Mouse (Mus musculus): ENCODE measurements around the gene Kif1b. TPM values are rescaled to one million over a fixed set of nuclear protein-coding genes. Genes with fewer than 3 reads are reported as not detected.

Gene Kif1b
- total RNA-seq, 4 experiments from 2014 or later, result 136 to 190 (median 174) TPM

DNA sequence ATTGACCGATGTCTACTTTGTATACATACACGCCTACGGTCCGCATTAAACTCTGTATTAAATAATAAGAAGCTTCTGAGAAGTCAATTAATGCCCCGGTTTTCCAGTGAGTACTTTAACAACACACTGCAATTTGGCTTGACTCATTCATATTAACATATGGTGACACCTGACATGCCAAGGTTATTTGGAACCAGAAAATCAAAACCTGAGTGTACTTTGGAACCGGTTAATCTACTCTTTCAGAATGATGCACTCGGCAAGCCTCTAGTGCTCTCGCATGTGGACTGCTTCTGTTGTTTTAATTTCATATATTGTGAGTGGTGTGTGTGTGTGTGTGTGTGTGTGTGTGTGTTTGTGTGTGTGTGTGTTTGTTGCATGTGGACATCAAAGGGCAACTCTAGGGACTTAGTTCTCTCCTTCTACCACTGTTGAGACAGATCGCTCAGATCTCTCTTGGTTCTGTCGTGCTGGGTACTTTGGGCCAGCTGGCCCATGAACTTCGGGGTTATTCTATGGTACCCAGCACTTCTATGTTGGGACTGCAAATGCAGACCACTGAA, 6.9 kb upstream of the Kif1b start:
- no peak for DNase-seq

DNA sequence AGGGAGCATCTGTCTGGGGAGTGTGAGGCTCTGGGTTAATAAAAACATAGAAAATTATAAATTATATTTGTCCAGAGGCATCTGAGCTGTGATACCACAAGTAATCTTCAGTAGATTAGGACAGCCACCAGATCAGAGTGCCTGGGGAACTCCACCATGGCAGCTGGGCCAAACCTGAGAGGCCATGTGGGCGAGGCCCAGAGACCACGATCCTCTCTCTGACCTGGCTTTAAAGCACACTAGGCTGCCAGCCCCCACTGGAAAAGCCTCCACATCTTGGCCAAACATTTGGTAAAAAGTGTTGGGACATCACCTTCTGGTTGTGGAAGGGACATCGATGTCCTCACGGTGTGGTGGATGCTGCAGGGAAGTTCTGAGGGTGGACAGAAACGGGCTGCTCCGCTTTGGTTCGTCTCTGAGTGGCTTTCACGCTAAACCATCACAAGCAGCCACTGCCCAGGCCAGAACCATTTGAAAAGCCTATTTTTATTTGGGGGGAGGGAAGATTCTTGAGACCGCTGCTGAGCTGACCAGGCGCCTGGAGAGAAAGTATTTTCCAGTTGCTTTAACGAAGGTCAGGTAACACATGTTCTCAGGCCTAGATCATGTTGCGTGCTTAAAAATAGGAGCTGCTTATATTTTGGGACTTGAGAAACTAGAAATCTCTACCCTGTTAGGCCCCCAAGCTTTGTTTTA, 6.2 kb upstream of the Kif1b start:
- DNase-seq, result no peak

DNA sequence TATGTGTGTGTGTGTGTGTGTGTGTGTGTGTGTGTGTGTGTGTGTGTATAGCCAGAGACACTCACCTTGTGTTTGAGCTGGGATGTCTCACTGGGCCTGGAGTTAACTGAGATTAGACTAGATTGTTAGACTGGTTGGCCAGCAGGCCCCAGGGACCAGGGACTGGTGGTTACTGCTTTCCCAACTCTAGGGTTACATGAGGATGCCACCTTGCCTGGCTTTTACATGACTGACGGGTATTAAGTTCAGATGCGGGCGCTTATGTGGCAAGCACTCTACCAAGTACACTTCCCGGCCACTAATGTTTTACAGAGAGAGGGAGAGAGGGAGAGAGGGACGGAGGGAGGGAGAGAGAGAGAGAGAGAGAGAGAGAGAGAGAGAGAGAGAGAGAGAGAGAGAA, 4.5 kb upstream of the Kif1b start:
- DNase-seq, result no peak

DNA sequence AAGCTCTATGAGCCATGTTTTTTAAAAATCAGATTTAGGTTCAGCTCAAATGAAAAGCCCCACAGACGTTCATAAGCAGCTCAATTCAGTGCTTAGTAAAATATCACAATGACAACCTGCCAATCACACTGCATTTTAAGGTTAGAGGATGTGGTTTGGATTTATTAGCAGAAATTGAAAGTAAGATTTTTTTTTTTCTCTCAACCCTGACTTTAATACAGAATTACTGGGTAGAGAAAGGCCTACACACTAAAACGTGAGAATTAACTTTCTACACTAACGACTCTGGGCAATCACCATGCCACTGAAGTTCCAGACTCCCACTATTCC, 963 bp upstream of the Kif1b start:
- DNase-seq, result no peak

DNA sequence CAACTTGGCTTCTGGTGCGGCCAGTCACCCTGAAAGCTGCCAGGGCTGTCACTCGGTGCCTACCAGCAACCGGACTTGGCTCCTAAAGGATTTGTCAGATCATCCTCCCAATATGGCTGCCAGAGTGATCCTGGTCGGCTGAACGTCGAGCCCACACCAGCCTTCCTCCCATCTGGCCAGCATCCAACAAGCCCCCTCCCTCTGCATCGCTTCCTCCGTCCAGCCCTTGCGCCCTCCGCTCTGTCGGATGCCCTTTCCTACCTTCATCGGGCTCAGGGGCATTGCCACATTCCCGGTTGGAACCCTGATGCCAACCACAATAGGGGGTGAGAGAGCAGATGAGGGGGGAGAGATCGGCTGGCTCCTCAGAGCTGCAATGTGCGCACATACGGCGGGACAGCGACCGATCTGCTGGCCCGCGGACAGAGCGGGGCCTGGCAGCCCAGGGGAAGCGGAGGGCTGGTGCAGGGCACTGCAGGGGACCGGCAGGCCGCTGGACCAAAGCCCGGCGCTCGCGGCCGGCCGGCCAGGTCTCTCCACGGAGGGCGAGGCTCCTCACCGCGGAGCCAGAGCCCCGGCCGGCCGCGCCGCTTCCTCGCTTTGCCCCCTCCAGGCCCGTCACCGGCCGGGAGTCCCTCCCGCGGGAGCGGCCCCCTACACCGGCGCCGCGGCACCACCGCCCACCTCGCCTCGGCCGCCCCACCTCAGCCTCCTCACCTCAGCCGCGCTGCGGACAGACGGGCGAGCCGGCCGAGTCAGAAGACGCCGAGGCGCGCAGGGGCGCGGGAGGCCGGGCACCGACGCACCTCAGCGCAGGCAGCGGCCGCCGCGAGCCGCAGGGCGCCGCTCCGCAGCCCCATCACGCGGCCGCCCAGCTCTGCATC, 539 bp downstream of the Kif1b start:
- DNase-seq, result peak; percentile 91

DNA sequence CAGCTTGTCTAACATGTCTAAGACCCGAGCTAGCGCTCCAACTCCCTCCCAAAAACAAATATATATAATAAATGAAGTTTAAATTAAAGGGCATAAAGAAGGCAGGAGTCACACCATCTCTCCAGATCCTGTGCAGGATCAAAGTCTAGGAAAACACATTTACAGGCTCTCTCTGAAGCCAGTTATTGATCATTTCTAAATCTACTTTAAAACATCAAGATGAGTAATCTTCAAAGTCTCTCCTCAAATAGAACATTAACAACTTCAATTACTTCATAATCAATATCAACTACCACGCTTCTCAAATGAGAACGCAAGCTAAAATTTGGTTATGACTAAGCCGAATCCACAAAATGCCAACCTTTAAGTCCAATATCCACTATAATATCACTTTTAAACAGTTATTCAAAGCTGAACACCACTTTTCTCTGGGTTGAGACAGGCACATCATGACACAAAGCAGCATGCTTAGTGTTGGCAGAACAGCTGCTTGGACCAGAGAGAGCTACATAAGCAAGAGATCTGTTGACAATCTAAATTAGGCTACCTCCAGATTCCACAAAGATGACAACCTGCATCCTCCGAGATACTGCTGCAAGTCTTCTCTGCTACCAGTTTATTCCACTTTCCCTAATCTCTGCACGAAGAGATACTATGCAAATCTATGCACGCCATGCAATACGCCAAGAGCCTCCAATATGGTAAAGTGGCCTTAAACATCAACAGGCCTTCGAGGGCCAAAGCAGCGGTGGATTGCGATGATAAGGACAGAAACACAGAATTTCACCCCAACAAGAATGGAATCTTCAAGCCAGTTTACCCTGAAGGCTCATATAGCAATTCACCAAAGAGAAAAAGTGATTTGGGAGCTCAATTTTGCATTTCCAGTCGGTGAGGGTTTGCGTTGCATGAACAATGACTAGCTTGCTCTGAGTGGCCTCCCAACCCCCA, 1.5 kb downstream of the Kif1b start:
- DNase-seq, result no peak

DNA sequence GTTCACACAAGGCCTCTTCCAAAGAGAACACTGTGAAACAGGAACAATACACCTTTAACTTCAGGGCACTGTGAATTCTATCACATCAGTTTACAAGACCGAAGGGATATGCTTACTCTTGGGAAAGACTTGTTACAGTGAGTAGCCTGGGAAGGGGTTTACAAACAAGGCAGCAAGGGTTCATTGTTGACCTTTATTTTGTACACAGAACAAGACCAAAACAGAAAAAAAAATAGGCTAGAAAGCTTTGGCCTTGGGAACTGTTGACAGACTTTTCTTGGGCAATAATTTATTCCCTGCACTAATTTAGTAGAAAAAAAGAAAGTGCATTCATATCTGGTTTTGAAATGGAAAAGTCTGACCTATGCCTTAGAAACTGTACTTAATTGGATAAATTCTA, 3.0 kb downstream of the Kif1b start:
- no peak for DNase-seq

DNA sequence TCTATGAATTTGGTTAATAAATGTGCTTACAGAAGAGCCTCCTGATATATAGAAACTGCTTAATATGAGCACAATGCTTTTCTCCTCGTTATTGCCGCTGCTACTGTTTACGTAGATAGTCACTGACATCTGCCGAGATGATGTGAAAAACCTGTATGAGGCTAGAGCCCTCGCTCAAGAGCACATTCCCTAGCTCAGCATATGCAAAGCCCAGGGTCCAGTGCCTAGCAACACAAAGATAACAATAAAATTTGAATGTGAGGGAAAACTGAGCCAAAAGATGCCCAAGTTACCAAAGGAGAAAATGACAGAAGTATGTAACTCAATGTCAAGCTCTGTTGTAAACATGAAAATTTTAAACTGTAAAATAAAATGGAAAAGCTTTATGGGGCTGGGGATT, 4.0 kb downstream of the Kif1b start:
- DNase-seq, result no peak

DNA sequence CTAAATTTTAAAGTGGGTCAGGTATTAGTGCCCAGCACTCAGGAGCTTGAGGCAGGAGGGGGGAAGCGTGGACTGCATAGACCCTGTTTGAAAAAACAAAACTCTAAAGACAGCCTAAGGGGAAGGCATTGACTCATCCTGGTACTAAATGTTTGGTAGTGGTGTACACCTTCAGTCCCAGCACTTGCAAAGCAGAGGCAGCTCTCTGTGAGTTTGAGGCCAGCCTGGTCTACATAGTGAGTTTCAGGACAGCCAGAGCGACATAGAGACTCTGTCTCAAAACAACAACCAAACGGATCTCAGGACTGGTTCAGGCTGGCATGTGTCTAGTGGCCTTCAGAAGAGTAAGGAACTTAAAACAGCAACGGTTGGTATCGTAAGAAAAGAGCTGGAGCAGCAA, 4.7 kb downstream of the Kif1b start:
- DNase-seq, result no peak

DNA sequence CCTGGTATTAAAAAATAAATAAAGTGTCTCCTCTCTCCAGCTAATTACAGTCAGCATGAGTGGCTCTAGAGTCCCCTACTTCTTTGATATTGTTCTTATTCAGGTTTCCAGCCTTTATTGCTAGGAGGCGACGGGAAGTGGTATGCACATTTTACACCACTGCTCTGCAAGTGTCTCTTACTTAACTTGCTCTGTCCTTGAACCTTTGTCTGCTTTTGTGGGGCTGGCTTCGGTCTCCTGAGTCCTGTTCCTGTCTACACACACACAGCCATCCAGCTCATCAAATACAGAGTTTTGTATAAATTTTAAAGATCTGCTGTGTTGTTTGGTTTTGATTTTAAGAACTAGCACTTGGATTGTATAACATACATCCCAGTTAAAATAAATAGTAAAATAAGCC, 5.4 kb downstream of the Kif1b start:
- DNase-seq, result no peak

DNA sequence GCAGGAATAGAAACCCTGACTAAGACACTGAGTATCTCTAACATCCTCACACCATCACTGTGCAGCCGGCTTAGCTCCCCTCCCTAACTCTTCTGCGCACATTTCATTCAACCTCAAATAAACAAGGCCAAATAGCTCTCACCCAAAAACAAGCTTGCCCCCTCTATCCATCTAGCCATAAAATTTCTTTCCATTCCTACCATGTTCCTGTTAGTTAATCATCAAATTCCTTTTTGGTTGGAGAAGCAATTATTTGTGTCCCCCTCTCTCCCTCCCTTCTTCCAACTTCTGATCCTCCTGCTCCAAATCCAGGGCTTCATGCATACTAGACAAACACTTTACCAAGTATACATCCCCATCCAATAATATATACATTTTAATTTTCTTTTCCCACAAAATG, 11.0 kb downstream of the Kif1b start:
- no peak for DNase-seq

DNA sequence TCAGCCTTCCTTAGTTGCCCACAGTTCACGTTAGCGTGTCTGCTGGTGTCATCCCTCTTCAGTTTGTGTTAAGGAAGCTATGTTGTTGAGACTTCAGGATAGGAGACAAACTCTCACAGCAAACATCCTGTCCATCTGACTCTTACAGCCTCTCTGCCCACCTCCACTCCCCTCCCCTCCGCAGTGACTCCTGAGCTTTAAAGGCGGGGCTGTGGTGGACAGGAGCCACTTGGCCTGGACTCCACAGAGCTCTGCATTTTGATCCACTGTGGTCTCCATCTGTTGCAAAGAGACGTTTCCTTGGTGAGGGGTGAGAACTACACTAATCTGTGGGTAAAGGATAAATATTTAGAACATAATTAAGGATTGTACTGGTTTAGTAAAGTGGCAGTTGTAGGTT, 14.5 kb downstream of the Kif1b start:
- DNase-seq, result no peak

DNA sequence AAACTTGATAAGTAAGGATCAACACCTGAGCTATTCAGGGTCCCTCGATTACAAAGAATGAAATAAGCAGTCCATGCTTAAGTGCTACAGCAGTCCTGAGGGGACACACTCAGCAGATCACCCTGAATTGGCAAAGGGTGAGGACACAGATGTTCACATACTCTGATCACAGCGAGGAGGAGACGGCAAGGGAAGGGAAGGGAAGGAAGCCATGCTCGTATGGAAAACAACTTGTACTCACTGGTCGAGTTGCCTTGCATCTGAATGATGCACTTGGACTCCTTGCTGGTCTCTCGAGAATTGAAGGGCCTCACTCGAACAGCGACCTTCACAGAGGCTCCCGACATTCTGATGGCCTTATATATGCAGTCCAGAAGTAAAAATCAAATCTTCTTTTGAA, 16.4 kb downstream of the Kif1b start:
- DNase-seq, result no peak

DNA sequence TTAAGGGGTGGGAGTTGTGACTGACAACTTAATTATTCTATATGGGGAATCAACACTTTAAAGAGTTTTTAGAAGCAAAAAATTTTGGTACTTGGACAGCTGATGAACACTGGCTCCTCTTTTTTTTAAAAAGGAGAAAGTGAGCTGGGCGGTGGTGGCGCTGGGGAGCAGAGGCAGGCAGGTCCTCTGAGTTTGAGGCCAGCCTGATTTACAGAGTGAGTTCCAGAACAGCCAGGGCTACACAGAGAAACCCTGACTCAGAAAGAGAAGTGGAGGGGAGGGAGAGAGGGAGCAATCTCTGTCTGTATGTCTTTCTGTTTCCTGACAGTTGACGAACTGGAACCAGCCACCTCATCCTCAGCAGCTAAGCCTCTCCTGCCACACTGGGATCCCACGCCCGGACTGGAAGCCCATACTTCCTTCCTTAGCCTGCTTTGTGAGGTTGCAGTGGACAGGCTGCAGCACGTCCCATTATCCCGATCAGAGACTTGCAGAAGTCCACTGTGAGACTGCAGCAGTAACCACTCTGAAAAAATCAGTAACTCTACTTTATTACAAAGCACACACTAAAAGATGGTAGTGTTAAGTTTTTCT, 17.2 kb downstream of the Kif1b start:
- no peak for DNase-seq

DNA sequence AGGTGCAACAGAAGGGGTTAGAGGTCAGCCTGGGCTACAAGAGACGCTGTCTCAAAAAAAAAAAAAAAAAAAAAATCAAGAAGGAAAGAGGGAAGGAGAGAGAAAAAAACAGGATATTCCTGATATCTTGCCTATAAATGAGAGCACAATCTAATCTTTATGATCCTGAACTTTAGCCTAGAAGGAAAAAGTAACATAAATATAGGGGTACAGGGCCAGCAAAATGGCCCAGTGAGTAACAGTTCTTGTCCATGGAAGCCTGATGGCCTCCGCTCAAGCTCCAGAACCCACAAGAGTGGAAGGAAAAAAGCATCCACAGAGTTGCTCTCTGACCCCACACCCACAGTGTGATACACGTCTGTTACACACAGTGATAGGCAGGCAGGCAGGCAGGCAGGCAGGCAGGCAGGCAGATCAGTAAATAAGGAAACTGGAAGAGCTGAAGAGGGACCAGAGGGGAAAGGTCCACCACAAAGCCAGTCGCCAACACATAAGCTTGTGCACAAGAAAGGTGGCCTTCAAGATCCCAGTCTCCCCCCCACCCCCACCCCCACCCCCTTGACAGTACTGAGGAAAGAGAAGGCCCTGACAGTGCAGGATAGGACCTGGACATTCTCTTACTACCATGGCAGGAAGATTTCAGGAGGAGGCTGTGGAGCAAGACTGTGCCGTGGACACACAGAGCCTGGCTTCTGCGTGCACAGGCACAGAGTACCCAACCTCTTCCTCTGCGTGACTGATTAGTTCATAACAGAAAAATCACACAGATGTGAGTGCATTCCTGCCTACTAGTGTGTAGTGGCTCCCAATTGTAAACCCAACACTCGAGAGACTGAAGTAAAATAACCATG, 21.0 kb downstream of the Kif1b start:
- DNase-seq, result no peak

DNA sequence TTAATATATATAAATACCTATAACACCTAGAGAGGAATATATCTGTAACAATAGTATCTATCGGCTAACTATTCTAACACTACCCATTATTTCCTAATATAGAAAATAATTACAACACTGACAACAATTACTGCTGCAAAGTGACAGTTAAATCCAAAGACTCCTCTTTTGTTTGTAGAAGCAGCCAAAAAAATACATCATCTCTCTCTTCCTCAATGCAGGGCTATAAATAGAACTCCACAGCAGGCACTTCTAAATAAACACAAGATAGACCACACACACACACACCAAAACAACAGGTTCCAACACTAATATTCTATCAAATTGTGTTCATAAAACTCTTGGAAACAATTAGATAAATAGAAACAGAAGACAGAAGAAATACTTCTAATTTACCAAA, 21.8 kb downstream of the Kif1b start:
- no peak for DNase-seq

DNA sequence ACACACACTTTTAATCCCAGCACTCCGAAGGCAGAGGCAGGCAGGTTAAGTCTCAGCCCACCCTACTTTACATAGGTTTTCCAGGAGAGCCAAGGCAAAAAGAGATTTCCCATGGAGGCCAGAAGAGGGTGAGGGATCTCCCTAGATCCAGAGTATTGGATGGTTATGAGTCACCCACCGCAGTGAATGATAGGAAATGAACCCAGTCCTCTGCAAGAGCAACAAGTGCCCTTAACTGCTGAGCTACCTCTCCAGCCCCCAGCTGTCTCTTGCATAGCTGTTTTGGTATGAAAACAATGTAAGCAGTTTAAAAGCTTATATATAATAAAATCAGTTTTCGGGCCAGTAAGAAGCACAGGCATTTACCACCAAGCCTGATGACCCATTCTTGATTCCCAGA, 24.5 kb downstream of the Kif1b start:
- no peak for DNase-seq

DNA sequence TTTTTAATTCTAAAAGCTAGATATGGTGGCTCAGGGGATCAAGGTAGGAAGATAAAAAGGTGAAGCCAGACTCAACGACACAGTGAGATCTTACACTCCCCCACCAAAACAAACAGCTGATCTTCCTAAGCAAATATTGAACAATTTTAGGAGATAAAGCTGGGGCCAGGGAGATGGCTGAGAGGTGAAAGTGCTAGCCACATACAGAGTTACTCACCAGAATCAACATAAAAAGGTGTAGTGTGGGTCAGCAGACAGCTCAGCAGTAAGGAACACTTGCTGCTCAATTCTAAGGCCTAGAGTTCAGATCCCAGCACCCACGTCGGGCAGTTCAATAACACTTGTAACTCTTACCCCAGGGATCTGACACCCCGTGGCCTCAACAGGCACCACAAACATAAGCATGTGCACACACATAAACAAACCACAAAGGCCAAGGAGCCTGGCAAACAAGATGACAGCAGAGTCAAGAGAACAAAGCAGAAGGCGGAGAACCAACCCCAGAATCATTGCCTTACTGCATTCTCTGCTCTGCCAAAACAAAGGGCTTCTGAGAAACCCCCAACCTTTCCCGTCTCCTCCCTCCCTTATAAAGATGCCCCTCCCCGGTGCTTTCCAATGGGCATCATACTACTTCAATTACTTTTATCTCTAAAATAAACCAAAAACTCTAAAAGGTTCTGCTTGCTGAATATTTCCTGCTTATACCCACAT, 25.3 kb downstream of the Kif1b start:
- no peak for DNase-seq

DNA sequence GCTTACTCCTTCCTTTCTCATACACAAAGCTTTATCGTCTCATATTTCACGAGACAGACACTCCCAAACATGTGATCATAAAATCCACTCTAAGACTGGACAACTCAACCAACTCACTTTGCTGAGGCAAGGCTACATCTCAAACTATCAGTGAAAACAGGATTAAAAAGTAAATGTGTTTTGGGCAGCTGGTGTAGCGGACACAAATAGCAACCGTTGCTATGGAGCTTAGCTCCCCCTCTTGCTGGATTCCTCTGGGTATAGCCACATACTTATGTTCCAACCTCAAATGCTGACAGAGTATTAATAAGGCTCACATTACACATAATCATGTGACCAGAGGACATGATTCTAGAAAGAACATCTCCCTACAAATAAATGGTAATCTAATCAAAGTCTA, 29.9 kb downstream of the Kif1b start:
- DNase-seq, result no peak

DNA sequence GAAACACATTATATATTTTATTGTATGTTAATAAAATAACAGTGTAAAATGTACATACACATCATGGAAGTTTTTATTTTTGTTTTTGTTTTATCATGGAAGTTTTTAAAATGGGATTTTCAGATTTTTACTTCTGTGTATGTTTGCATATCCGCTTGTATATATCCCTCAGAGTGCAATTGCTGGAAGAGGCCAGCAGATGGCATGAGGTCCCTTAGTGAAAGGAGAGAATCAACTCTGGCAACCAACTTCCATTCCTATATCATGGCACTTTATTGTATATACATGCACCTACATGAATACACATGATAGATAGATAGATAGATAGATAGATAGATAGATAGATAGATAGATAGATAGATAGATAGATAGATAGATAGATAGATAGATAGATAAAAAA, 34.4 kb downstream of the Kif1b start:
- no peak for DNase-seq

DNA sequence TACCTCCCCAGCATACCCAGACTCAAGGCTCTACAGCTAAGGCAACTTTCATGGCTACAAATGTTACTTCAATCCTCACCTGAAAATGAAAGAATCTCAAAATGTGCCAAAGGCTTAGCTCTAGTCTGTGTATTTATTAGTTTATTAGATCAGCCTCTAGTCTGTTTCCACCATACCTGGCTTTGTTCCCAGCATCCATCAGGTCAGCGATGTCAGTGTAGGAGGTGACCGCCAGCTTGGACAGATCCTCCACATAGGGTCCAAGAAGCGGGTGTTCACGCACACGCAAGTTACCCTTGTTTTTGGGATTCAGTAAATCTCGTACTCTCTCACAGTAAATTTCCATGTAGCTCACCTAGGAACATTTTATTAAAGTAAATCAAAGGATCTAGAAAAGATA, 37.0 kb downstream of the Kif1b start:
- DNase-seq, result no peak

Measured in adrenal gland, adult 8-10 months (tissue).